Mouse (Mus musculus): ENCODE results near the gene Klra9.
A peak's percentile ranks its signal among the peaks of the same experiment; 100 is the strongest.
"Not testable (repeated sequence)": the region's sequence is repeated elsewhere in the genome, so short reads cannot be mapped to it uniquely, and the experiment has no call there.

Klra9 gene

DNA sequence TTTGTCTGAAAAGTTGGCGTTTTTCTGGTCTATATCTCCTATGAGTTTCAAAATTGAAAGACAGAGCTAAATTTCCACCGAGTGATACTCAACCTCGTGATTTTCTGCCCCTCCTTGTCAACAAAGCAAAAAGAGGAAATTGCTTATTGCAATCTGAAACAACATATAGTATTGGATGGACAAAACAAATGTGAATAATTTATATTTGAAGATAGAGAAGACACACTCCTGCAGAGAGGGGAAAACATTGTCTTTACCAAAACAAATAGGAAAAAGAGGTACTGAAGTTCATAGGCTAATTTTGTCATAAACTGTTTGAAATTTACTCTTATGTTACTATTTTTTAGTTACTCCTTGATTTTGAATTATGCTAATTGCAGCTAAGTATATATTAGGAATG lies at the start of gene Klra9:
Klra9 (minus strand) TSS at position 101 of the 400 bp plus-strand sequence.
- not testable (repeated sequence) for DNase-seq (ENCODE audit: low spot score in 2 of 2)

GRCm38 (mm10) chr6:130237536-130237935 lies 44.6 kb upstream of the Klra9 start:
- DNase-seq (ENCODE audit: low spot score in 2 of 2) = peak in 1 of 2 experiments; percentile 3

- no peak for DNase-seq (ENCODE audit: low spot score in 2 of 2)
These were observed 43.7 kb upstream of the Klra9 start for GRCm38 (mm10) chr6:130236635-130237034.

DNA sequence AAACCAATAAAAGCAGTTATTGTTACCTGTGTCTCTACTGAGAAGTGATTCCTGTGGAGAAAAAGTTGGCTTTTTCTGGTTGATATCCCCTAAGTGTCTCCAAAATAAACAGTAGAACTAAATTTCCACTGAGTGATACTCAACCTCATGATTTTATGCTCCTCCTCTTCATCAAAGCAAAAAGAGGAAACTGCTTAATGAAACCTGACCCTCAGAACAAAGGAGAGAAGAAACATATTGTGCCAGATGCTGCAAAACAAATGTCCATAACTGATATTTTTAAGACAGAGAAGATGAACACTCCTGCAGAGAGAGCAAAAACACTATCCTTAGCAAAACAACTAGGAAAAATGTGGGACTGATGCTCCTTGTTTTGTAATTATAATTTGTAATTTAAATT lies 40.3 kb upstream of the Klra9 start, which contains the start of gene Klra7:
Klra7 (minus strand) TSS at position 101 of the 400 bp plus-strand sequence.
- DNase-seq (ENCODE audit: low spot score in 2 of 2) = no peak

DNA sequence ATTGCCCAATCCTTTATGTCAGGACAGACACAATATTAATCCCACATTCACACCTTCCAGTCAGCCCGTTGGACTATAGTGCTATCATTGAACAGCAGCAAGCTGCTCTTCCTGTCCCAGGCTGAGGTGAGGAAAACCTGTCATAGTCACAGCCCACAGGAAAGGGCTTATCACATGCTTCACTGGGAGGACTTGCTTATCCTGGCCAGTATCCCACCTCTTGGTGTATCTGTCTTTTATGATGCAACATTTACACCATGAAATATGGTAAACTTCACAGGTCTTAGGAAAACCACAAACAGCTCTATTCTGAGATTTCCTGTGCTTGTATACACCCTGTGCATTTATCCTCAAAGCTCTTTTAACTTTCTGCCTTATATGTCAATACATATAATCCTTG lies 4.5 kb upstream of the Klra9 start:
- DNase-seq (ENCODE audit: low spot score in 2 of 2) = not testable (repeated sequence)

- DNase-seq (ENCODE audit: low spot score in 2 of 2) = not testable (repeated sequence)
These were observed 63.1 kb downstream of the Klra9 start, which contains the start of gene Klra8 for GRCm38 (mm10) chr6:130129798-130130197. TSS of gene Klra8 (minus strand) at chr6:130129898.
